Mouse (Mus musculus) cortical plate, adult 2 months (tissue): ENCODE data around the gene Dhx37. TPM values are rescaled to one million over a fixed set of nuclear protein-coding genes. Genes with fewer than 3 reads are reported as not detected.
"Not testable (repeated sequence)": the region's sequence is repeated elsewhere in the genome, so short reads cannot be mapped to it uniquely, and the experiment has no call there.

ENCODE experiments used
- H3K27ac ChIP-seq: fragments of 200-500 bp; 2 replicates; pipeline ENCODE4 v1.5.1; 2012; ENCODE audit warnings: low read length, control low read depth, inconsistent platforms; ENCODE audit not compliant: insufficient read depth
- H3K4me1 ChIP-seq: fragments of 200-500 bp; 2 replicates; pipeline ENCODE4 v1.6.1; 2011; ENCODE audit warnings: low read length; ENCODE audit not compliant: control insufficient read depth, insufficient read depth
- H3K4me3 ChIP-seq: fragments of 200-500 bp; 2 replicates; pipeline ENCODE4 v1.5.1; 2011; ENCODE audit warnings: mild to moderate bottlenecking, low read length, control low read depth; ENCODE audit not compliant: insufficient read depth
- CTCF ChIP-seq: fragments of 200-500 bp; IDR thresholded peaks from 2 replicates; pipeline ENCODE4 v1.5.1; 2011; ENCODE audit warnings: mild to moderate bottlenecking, control low read depth, low read length; ENCODE audit not compliant: insufficient read depth; ENCODE audit errors: extremely low read depth
- POLR2A ChIP-seq: fragments of 200-500 bp; IDR thresholded peaks from 2 replicates; pipeline ENCODE4 v1.6.1; 2011; ENCODE audit warnings: mild to moderate bottlenecking, low read length, control low read depth; ENCODE audit not compliant: insufficient read depth; ENCODE audit errors: extremely low read depth
- polyA plus RNA-seq: library from polyadenylated mRNA; depleted of rRNA; stranded (reverse); fragments of >200 nt; gene quantifications from 2 replicates; pipeline ENCODE4 v1.2.3, GENCODE M21; 2012

The Dhx37 gene
- polyA plus RNA-seq, 1 experiment: 16.9 TPM

GRCm38 (mm10) chr5:125392618-125392976 is 41.3 kb downstream of the Dhx37 start:
- TF ChIP-seq CTCF: no peak
- H3K27ac ChIP-seq: peak overlapping the region; percentile 100
- H3K4me1 ChIP-seq: peaks cover 4% of the 10 kb centered on the region; the same call in 1 of the 2 replicates
- H3K4me3 ChIP-seq: 0 out of 2 replicates have a peak overlapping the region, but pooled peaks have one; percentile 17

GRCm38 (mm10) chr5:125392176-125392575 is 41.7 kb downstream of the Dhx37 start:
- H3K4me1 ChIP-seq, H3K4me3 ChIP-seq: not testable (repeated sequence)
- H3K27ac ChIP-seq: peak overlapping the region; percentile 100

- H3K4me3 ChIP-seq: no peak overlapping the region
- peaks cover 4% of the 10 kb centered on the region; the same call in 1 of the 2 replicates for H3K4me1 ChIP-seq
- TF ChIP-seq POLR2A (no peak), CTCF (no peak)
- H3K27ac ChIP-seq: peak overlapping the region; percentile 100
Observed at GRCm38 (mm10) chr5:125391609-125392008, 42.3 kb downstream of the Dhx37 start.

GRCm38 (mm10) chr5:125390906-125391477 is 42.9 kb downstream of the Dhx37 start:
- Histone ChIP-seq H3K4me1 (peaks cover 4% of the 10 kb centered on the region; the same call in 1 of the 2 replicates), H3K4me3 (no peak overlapping the region), H3K27ac (peak overlapping the region; percentile 100)
- TF ChIP-seq CTCF (no peak), POLR2A (no peak)

GRCm38 (mm10) chr5:125389579-125390441 is 44.1 kb downstream of the Dhx37 start, which contains the start of gene Ubc:
TSS of gene Ubc (minus strand) at chr5:125390202.
- peak within 1 kb of the TSS; percentile 100 for H3K27ac ChIP-seq
- peak within 1 kb of the TSS; percentile 88 for H3K4me3 ChIP-seq
- H3K4me1 ChIP-seq: peaks cover 6% of the 10 kb centered on the region; the same call in 1 of the 2 replicates
- TF ChIP-seq CTCF (no peak), POLR2A (peak; percentile 97)

GRCm38 (mm10) chr5:125389131-125389578 is 44.8 kb downstream of the Dhx37 start, which contains the start of gene Gm10382:
TSS of gene Gm10382 (plus strand) at chr5:125389322.
- Histone ChIP-seq H3K4me1 (peaks cover 9% of the 10 kb centered on the region; the same call in 1 of the 2 replicates), H3K27ac (peak within 1 kb of the TSS; percentile 100), H3K4me3 (peak within 1 kb of the TSS; percentile 88)
- TF ChIP-seq POLR2A (no peak), CTCF (no peak)

GRCm38 (mm10) chr5:125388358-125389092 is 45.4 kb downstream of the Dhx37 start:
- Histone ChIP-seq H3K4me3 (peak overlapping the region; percentile 88), H3K4me1 (peaks cover 9% of the 10 kb centered on the region; the same call in 1 of the 2 replicates), H3K27ac (peak overlapping the region; percentile 100)
- TF ChIP-seq POLR2A: no peak
- no peak for TF ChIP-seq CTCF

- H3K4me1 ChIP-seq, H3K4me3 ChIP-seq, H3K27ac ChIP-seq: not testable (repeated sequence)
Observed at GRCm38 (mm10) chr5:125387295-125387694, 46.6 kb downstream of the Dhx37 start.

- H3K4me1 ChIP-seq: peaks cover 4% of the 10 kb centered on the region; the same call in 1 of the 2 replicates
- H3K4me3 ChIP-seq: peak overlapping the region; percentile 29; the same call in 1 of the 2 replicates
- H3K27ac ChIP-seq: no peak overlapping the region
- no peak for TF ChIP-seq CTCF
Observed at GRCm38 (mm10) chr5:125385215-125385940, 48.5 kb downstream of the Dhx37 start.
